Mouse (Mus musculus): ENCODE measurements around the gene Ephb1. TPM values are rescaled to one million over a fixed set of nuclear protein-coding genes. Genes with fewer than 3 reads are reported as not detected.
A peak's percentile ranks its signal among the peaks of the same experiment; 100 is the strongest.

Ephb1 gene
- polyA plus RNA-seq, 1 experiment from 2014 or later = 0.22 TPM

GRCm38 (mm10) chr9:101986910-101987309, 367.6 kb downstream of the Ephb1 start:
- H3K27ac ChIP-seq (ENCODE audit: low read length) = peak overlapping the region; percentile 55; the same call in 1 of the 2 replicates
- H3K4me1 ChIP-seq (ENCODE audit: control insufficient read depth, low read depth, low read length) = peaks cover 41% of the 10 kb centered on the region
- H3K4me2 ChIP-seq (ENCODE audit: low read depth, low read length) = peak overlapping the region; percentile 17; the same call in 1 of the 2 replicates
- 37% methylated on average over 2 of the region's 2 CpGs for WGBS (ENCODE audit: insufficient replicate concordance)
- no peak overlapping the region for H3K4me3 ChIP-seq (ENCODE audit: low read depth, low read length)
- H3K9ac ChIP-seq (ENCODE audit: low read depth, low read length) = no peak overlapping the region
- H3K36me3 ChIP-seq (ENCODE audit: control insufficient read depth, insufficient read depth) = no peaks in the 10 kb centered on the region
- peak; percentile 71 for ATAC-seq (ENCODE audit: low read depth)
- no peaks in the 10 kb centered on the region for H3K9me3 ChIP-seq (replicated peaks; ENCODE audit: control insufficient read depth, low read length)
- no peaks in the 10 kb centered on the region for H3K27me3 ChIP-seq (ENCODE audit: control insufficient read depth, insufficient read depth, low read depth, low read length)

DNA sequence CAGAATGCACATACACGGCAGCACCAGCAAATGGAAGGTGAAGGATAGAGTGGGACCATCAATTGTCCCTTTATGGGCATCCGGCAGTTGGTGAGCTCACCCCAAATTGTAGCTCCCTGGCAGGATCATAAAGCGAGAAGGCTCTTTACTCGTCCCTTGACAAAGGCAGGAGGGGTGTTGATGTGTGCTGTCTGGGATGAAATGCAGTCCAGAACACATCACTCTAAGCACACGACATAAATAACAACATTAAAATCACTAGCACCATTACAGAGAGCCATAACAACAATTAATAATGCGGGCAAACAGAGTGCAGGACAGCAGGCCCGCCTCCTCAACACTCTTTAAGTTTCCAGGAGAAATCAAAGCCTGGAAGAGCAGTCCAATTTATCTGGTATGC, 372.1 kb downstream of the Ephb1 start:
- Histone ChIP-seq H3K4me3 (ENCODE audit: low read depth, low read length) (no peak overlapping the region), H3K9me3 (replicated peaks; ENCODE audit: control insufficient read depth, low read length) (no peaks in the 10 kb centered on the region), H3K27ac (ENCODE audit: low read length) (no peak overlapping the region), H3K4me1 (ENCODE audit: control insufficient read depth, low read depth, low read length) (peaks cover 11% of the 10 kb centered on the region), H3K36me3 (ENCODE audit: control insufficient read depth, insufficient read depth) (no peaks in the 10 kb centered on the region), H3K4me2 (ENCODE audit: low read depth, low read length) (no peak overlapping the region), H3K27me3 (ENCODE audit: control insufficient read depth, insufficient read depth, low read depth, low read length) (no peaks in the 10 kb centered on the region), H3K9ac (ENCODE audit: low read depth, low read length) (no peak overlapping the region)
- ATAC-seq (ENCODE audit: low read depth) = no peak
- 58% methylated on average over 7 of the region's 7 CpGs for WGBS (ENCODE audit: insufficient replicate concordance)

DNA sequence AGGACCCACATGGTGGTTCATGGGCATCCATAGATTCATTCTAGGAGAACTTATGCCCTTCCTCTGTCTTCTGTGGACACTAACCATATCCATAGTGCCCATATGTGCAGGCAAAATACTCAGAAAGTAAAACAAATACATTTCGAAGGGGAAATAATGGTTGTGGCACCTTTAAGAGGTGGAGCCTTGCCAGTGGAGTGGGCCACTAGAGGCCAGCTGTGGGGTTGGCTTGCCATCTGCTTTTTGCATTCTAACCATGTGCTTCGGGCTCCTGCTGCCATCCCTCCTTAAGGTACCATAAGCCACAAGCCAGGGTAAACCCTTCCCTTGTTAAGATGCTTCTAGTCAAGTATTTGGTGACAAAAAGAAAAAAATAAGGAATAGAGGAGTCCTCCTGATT, 373.3 kb downstream of the Ephb1 start:
- no peak for ATAC-seq (ENCODE audit: low read depth)
- Histone ChIP-seq H3K9me3 (replicated peaks; ENCODE audit: control insufficient read depth, low read length) (no peaks in the 10 kb centered on the region), H3K27me3 (ENCODE audit: control insufficient read depth, insufficient read depth, low read depth, low read length) (no peaks in the 10 kb centered on the region), H3K27ac (ENCODE audit: low read length) (no peak overlapping the region), H3K4me1 (ENCODE audit: control insufficient read depth, low read depth, low read length) (no peaks in the 10 kb centered on the region), H3K4me3 (ENCODE audit: low read depth, low read length) (no peak overlapping the region), H3K9ac (ENCODE audit: low read depth, low read length) (no peak overlapping the region), H3K4me2 (ENCODE audit: low read depth, low read length) (no peak overlapping the region), H3K36me3 (ENCODE audit: control insufficient read depth, insufficient read depth) (no peaks in the 10 kb centered on the region)
- WGBS (ENCODE audit: insufficient replicate concordance) = 60% methylated on average over 2 of the region's 2 CpGs

- WGBS (ENCODE audit: insufficient replicate concordance) = 74% methylated on average over 4 of the region's 4 CpGs
- no peak overlapping the region for H3K4me3 ChIP-seq (ENCODE audit: low read depth, low read length)
Measured at GRCm38 (mm10) chr9:101976884-101977465, 377.5 kb downstream of the Ephb1 start.

GRCm38 (mm10) chr9:101972314-101972713, 382.2 kb downstream of the Ephb1 start:
- no peaks in the 10 kb centered on the region for H3K4me1 ChIP-seq (ENCODE audit: control insufficient read depth, low read depth, low read length)
- no peak overlapping the region for H3K4me3 ChIP-seq (ENCODE audit: low read depth, low read length)
- no peaks in the 10 kb centered on the region for H3K36me3 ChIP-seq (ENCODE audit: control insufficient read depth, insufficient read depth)
- H3K27ac ChIP-seq (ENCODE audit: low read length) = no peak overlapping the region
- 19% methylated on average over 8 of the region's 8 CpGs for WGBS (ENCODE audit: insufficient replicate concordance)
- H3K9ac ChIP-seq (ENCODE audit: low read depth, low read length) = no peak overlapping the region
- no peaks in the 10 kb centered on the region for H3K9me3 ChIP-seq (replicated peaks; ENCODE audit: control insufficient read depth, low read length)
- no peak for ATAC-seq (ENCODE audit: low read depth)
- no peaks in the 10 kb centered on the region for H3K27me3 ChIP-seq (ENCODE audit: control insufficient read depth, insufficient read depth, low read depth, low read length)
- H3K4me2 ChIP-seq (ENCODE audit: low read depth, low read length) = no peak overlapping the region

More at GRCm38 (mm10) chr9:101976884-101977465, 377.5 kb downstream of the Ephb1 start:
- H3K4me2 ChIP-seq (ENCODE audit: low read depth, low read length) = no peak overlapping the region
- H3K4me1 ChIP-seq (ENCODE audit: control insufficient read depth, low read depth, low read length) = no peaks in the 10 kb centered on the region
- H3K9me3 ChIP-seq (replicated peaks; ENCODE audit: control insufficient read depth, low read length) = no peaks in the 10 kb centered on the region
- no peak for ATAC-seq (ENCODE audit: low read depth)
- no peaks in the 10 kb centered on the region for H3K27me3 ChIP-seq (ENCODE audit: control insufficient read depth, insufficient read depth, low read depth, low read length)
- no peaks in the 10 kb centered on the region for H3K36me3 ChIP-seq (ENCODE audit: control insufficient read depth, insufficient read depth)
- H3K27ac ChIP-seq (ENCODE audit: low read length) = no peak overlapping the region
- no peak overlapping the region for H3K9ac ChIP-seq (ENCODE audit: low read depth, low read length)

DNA sequence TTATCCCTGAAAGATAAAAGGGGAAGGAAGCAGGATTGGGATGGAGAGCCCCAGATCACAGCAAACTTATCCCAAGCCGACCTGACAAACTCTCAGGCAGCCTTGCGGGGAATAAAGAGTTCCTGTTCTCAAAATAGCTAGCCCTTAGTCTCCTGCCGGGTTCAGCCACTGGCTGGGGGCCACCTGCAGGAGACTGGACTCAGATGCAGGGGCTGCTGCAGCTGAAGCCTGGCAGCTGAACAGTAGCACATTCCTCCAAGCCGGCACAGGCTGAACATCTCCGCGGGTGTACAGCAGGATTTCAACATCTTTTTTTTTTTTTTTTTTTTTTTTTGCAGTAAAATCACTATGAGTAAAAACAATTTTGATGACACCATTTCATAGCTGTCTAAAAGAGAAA, 382.7 kb downstream of the Ephb1 start:
- Histone ChIP-seq H3K4me1 (ENCODE audit: control insufficient read depth, low read depth, low read length) (no peaks in the 10 kb centered on the region), H3K27me3 (ENCODE audit: control insufficient read depth, insufficient read depth, low read depth, low read length) (no peaks in the 10 kb centered on the region), H3K27ac (ENCODE audit: low read length) (no peak overlapping the region), H3K4me2 (ENCODE audit: low read depth, low read length) (no peak overlapping the region), H3K4me3 (ENCODE audit: low read depth, low read length) (no peak overlapping the region), H3K9me3 (replicated peaks; ENCODE audit: control insufficient read depth, low read length) (no peaks in the 10 kb centered on the region), H3K9ac (ENCODE audit: low read depth, low read length) (no peak overlapping the region), H3K36me3 (ENCODE audit: control insufficient read depth, insufficient read depth) (no peaks in the 10 kb centered on the region)
- no peak for ATAC-seq (ENCODE audit: low read depth)
- WGBS (ENCODE audit: insufficient replicate concordance) = 18% methylated on average over 6 of the region's 6 CpGs

DNA sequence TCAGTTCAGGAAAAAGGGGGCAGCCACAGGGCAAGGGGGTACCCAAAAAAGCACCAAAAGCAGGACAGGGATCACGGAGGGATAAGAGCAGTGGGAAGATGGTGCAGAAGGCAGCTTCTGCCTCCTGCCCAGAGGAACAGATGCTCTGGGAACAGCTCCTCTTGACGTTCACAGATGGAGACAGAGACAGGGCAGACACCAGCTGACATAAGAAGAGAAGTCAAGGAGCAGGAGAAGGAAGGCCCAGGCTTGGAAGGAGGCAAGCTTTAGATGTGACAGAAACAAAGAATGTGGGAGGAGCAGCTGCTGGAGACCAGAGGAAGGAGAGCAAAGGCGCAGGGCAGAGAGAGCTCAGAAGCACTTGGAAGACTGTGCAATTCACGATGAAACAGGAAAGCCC, 398.3 kb downstream of the Ephb1 start:
- no peaks in the 10 kb centered on the region for H3K36me3 ChIP-seq (ENCODE audit: control insufficient read depth, insufficient read depth)
- H3K9me3 ChIP-seq (replicated peaks; ENCODE audit: control insufficient read depth, low read length) = no peaks in the 10 kb centered on the region
- no peak overlapping the region for H3K4me2 ChIP-seq (ENCODE audit: low read depth, low read length)
- no peaks in the 10 kb centered on the region for H3K27me3 ChIP-seq (ENCODE audit: control insufficient read depth, insufficient read depth, low read depth, low read length)
- WGBS (ENCODE audit: insufficient replicate concordance) = 29% methylated on average over 4 of the region's 4 CpGs
- H3K4me3 ChIP-seq (ENCODE audit: low read depth, low read length) = no peak overlapping the region
- H3K27ac ChIP-seq (ENCODE audit: low read length) = no peak overlapping the region
- H3K4me1 ChIP-seq (ENCODE audit: control insufficient read depth, low read depth, low read length) = no peaks in the 10 kb centered on the region
- ATAC-seq (ENCODE audit: low read depth) = no peak
- H3K9ac ChIP-seq (ENCODE audit: low read depth, low read length) = no peak overlapping the region

DNA sequence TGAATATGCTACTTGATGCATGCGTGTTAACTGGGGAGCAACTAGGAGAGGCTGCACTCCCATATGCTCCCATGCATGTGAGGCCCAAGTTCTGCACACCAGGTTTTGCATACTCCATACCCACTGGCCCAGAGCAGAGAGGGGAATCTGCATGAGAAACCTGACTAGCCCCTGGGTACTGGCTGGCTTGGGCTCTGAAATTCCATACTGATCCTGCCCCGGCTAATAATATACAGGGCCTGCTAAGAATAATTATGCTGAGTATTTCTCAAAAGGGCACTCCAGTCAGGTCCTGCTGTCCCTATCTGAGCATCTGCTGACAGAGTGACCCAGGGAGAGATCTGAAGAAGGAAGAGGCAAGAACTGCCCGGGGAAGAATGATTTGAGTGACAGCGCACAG, 400.0 kb downstream of the Ephb1 start:
- Histone ChIP-seq H3K9me3 (replicated peaks; ENCODE audit: control insufficient read depth, low read length) (no peaks in the 10 kb centered on the region), H3K27me3 (ENCODE audit: control insufficient read depth, insufficient read depth, low read depth, low read length) (no peaks in the 10 kb centered on the region), H3K36me3 (ENCODE audit: control insufficient read depth, insufficient read depth) (no peaks in the 10 kb centered on the region), H3K4me1 (ENCODE audit: control insufficient read depth, low read depth, low read length) (no peaks in the 10 kb centered on the region), H3K4me2 (ENCODE audit: low read depth, low read length) (no peak overlapping the region), H3K27ac (ENCODE audit: low read length) (no peak overlapping the region), H3K9ac (ENCODE audit: low read depth, low read length) (no peak overlapping the region), H3K4me3 (ENCODE audit: low read depth, low read length) (no peak overlapping the region)
- ATAC-seq (ENCODE audit: low read depth) = no peak
- 60% methylated on average over 4 of the region's 4 CpGs for WGBS (ENCODE audit: insufficient replicate concordance)

GRCm38 (mm10) chr9:101950101-101950500, 404.4 kb downstream of the Ephb1 start:
- H3K9me3 ChIP-seq (replicated peaks; ENCODE audit: control insufficient read depth, low read length) = no peaks in the 10 kb centered on the region
- H3K36me3 ChIP-seq (ENCODE audit: control insufficient read depth, insufficient read depth) = no peaks in the 10 kb centered on the region
- no peak overlapping the region for H3K4me2 ChIP-seq (ENCODE audit: low read depth, low read length)
- no peak overlapping the region for H3K9ac ChIP-seq (ENCODE audit: low read depth, low read length)
- 23% methylated on average over 3 of the region's 3 CpGs for WGBS (ENCODE audit: insufficient replicate concordance)
- no peak overlapping the region for H3K27ac ChIP-seq (ENCODE audit: low read length)
- ATAC-seq (ENCODE audit: low read depth) = no peak
- H3K27me3 ChIP-seq (ENCODE audit: control insufficient read depth, insufficient read depth, low read depth, low read length) = no peaks in the 10 kb centered on the region
- peaks cover 5% of the 10 kb centered on the region; the same call in 1 of the 2 replicates for H3K4me1 ChIP-seq (ENCODE audit: control insufficient read depth, low read depth, low read length)
- H3K4me3 ChIP-seq (ENCODE audit: low read depth, low read length) = no peak overlapping the region
